ENCODE assay signal across 9 mouse cellular contexts in genomic region chr5:74874691-74875090, GRCm38 (mm10).
DNase-seq lines count a peak whose midpoint lies in the region; ATAC-seq and TF ChIP-seq lines count a peak whose summit lies in the region.
"Had no signal": no experiment of that assay in that cellular context is flagged by ENCODE, and none has a peak within 500 bp of the region (broad histone marks: within the 10 kb centered on the region; RNA-seq: fewer than 3 reads in every experiment).

No protein-coding gene starts in this region.

- H3K4me1 ChIP-seq in heart, embryonic 12.5 days (replicated peaks): peaks cover 17% of the 10 kb centered on the region
- H3K4me1 ChIP-seq in kidney, postnatal 0 days (replicated peaks; ENCODE audit: insufficient read depth, low read length): peaks cover 5% of the 10 kb centered on the region; the same call in 1 of the 2 replicates

- TF ChIP-seq CTCF in kidney, postnatal 0 days (IDR thresholded peaks at IDR 0.05; ENCODE audit: low read depth): no peak

- peaks cover 18% of the 10 kb centered on the region for H3K27me3 ChIP-seq in heart, embryonic 12.5 days (replicated peaks)
- H3K27me3 ChIP-seq in kidney, postnatal 0 days (ENCODE audit: insufficient read depth, low read length): no peaks in the 10 kb centered on the region
- H3K27me3 ChIP-seq: limb, embryonic 12.5 days had no signal

- 30% methylated on average over 6 of the region's 6 CpGs for WGBS in heart, embryonic 12.5 days
- 25% methylated on average over 6 of the region's 6 CpGs for WGBS in kidney, postnatal 0 days

- no peak overlapping the region for H3K9ac ChIP-seq in heart, embryonic 12.5 days
- H3K9ac ChIP-seq in kidney, postnatal 0 days (ENCODE audit: low read depth, low read length): no peak overlapping the region
- H3K9ac ChIP-seq: limb, embryonic 12.5 days had no signal

- H3K36me3 ChIP-seq in heart, embryonic 12.5 days: no peaks in the 10 kb centered on the region
- no peaks in the 10 kb centered on the region for H3K36me3 ChIP-seq in kidney, postnatal 0 days (ENCODE audit: insufficient read depth, low read length)
- H3K36me3 ChIP-seq: limb, embryonic 12.5 days had no signal

- H3K27ac ChIP-seq in heart, embryonic 12.5 days (ENCODE audit: poor library complexity, severe bottlenecking): no peak overlapping the region
- H3K27ac ChIP-seq in kidney, postnatal 0 days: no peak overlapping the region
- H3K27ac ChIP-seq: limb, embryonic 12.5 days had no signal

- no peak overlapping the region for H3K4me3 ChIP-seq in heart, embryonic 12.5 days
- no peak overlapping the region for H3K4me3 ChIP-seq in kidney, postnatal 0 days (replicated peaks; ENCODE audit: low read depth, low read length)
- H3K4me3 ChIP-seq: limb, embryonic 12.5 days had no signal

- peak; percentile 27 to 46 for DNase-seq in heart, adult 9 months (ENCODE audit: low spot score in 2 of 2)
- DNase-seq in brain, adult 2 months (ENCODE audit: low read depth, low spot score): peak; percentile 12
- DNase-seq in kidney, postnatal 0 days (ENCODE audit: low spot score): peak; percentile 60
- DNase-seq in lung, postnatal 4 days: peak; percentile 47 to 80
- DNase-seq in left cerebral cortex, postnatal 4 days: no peak
- DNase-seq: thymus, adult 2 months had no signal

- no peak overlapping the region for H3K4me2 ChIP-seq in heart, embryonic 12.5 days
- no peak overlapping the region for H3K4me2 ChIP-seq in kidney, postnatal 0 days (ENCODE audit: low read length)
- H3K4me2 ChIP-seq: limb, embryonic 12.5 days had no signal

- ATAC-seq in heart, embryonic 12.5 days (ENCODE audit: insufficient number of reproducible peaks, low FRiP score): no peak
- ATAC-seq in kidney, postnatal 0 days (replicated peaks; ENCODE audit: low FRiP score, low read depth): no peak
- ATAC-seq in cerebellum, adult (ENCODE audit: insufficient number of reproducible peaks, low FRiP score, low TSS enrichment): no peak

- intact Hi-C loops in left cerebral cortex, postnatal 4 days (cut with DNase I): no loop called here

- no peaks in the 10 kb centered on the region for H3K9me3 ChIP-seq in heart, embryonic 12.5 days (replicated peaks)
- no peaks in the 10 kb centered on the region for H3K9me3 ChIP-seq in kidney, postnatal 0 days (replicated peaks; ENCODE audit: low read length)
- H3K9me3 ChIP-seq: limb, embryonic 12.5 days had no signal
